Mouse (Mus musculus) testis, postnatal 10 days (tissue): Measurements from ENCODE around the gene Stard7.
"Not testable (repeated sequence)": the region's sequence is repeated elsewhere in the genome, so short reads cannot be mapped to it uniquely, and the experiment has no call there.

ENCODE experiments used
- DNase-seq: peaks from one replicate; pipeline ENCODE4 v3.0.0; 2021; ENCODE audit warnings: low spot score

Gene Stard7

GRCm38 (mm10) chr2:127275551-127276320, 5.7 kb downstream of the Stard7 start:
- no peak for DNase-seq

DNA sequence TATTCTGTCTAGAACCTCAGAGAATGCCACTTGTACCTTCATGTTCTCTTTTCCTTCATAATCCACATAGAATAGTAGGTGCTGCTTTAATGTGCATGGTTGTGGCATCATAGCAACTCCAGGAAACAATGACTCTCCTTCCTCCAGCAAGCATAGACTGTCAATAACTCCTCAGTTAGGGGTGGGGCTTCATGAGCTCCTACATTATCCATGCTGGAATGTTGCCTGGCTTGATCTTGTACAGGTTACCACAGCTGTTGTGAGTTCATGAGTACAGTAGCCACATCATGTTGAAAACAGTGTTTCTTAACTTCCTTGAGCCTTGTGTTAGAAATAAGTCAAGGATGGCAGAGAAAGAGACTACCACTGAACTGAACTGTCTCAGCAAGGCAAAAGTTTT, 8.1 kb downstream of the Stard7 start:
- no peak for DNase-seq

- no peak for DNase-seq
Measured at GRCm38 (mm10) chr2:127292250-127292649, 22.2 kb downstream of the Stard7 start.

DNA sequence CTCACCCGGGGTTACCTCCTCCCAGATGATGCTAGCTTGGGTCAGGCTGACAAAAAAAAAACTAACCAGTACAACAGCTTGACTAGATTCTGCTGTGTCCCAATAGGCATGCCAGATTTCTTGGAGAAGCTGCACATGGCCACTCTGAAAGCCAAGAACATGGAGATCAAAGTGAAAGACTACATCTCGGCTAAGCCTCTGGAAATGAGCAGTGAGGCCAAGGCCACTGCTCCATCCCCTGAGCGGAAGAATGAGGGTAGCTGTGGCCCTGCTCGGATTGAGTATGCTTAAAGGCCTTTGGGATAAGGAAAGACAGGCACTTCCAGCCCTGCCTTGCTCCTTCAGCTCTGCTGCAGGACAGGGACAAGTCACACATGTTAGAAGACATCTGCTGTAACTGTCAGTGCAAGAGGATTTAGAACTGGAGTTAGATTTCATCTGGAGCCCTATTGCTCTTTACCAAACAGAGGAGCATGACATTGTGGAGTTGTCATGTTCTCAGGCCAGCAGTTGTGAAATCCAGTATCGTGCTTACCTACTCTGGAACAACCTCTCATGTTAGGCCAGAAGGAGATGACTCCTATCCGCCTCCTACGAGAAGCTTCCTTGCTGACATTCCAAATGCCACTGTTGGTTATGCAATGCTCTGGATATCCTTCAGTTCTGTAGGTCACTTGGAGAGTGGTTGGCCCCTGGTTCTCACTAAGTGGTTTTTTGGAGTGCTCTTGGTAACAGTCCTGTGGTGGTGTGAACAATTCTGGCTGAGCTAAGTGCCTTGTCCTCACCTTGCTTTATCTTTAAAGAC, 27.2 kb downstream of the Stard7 start:
- DNase-seq, result no peak

- no peak for DNase-seq
Measured at GRCm38 (mm10) chr2:127298056-127298455, 28.0 kb downstream of the Stard7 start.

GRCm38 (mm10) chr2:127300701-127301100, 30.7 kb downstream of the Stard7 start:
- DNase-seq, result no peak

DNA sequence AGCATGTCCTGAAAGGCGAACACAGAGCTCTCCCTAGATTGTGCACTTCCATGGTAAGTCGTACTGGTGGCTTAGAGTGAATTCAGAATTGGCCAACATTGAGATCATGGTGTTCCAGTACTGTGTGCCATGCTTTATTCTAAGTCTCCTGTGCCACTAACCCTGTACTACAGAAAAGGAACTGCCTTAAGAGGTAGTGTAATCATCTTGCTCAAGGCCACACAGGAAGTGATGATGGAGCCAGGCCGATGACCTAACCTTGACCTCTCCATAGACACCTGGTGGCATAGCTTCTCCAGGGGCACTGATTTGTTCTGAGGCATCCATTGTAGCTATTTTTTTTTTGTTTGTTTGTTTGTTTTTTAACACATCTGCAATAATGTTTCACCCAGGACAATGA, 31.9 kb downstream of the Stard7 start:
- no peak for DNase-seq

- DNase-seq, result not testable (repeated sequence)
Measured at GRCm38 (mm10) chr2:127304192-127304591, 34.2 kb downstream of the Stard7 start.

DNA sequence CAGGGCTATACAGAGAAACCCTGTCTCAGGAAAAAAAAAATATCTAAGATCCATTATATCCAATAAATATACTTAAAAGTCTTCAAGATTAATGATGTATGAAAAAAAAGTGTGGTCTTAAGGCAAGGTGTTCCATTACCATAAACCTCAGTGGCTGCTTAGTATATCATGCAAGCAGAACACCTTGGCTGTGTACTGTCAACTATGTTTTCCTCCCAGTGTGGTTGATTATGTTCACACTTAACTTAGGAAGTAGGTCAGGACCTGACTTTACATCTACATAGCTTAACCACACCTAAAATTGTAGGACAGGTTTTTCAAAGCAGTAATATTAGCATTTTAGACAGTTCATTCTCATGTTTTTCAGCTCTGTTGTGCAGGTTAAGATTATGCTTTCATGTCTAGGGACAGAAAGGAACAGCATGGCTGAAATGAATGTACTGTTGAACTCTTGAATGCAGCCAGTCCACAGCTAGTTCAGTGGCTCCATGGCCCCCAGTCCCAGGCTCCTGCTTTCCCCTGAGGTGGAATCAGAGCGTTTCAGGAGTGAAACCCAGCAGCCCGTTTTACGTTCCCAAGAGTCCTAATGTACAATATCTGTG, 34.7 kb downstream of the Stard7 start:
- DNase-seq, result no peak

DNA sequence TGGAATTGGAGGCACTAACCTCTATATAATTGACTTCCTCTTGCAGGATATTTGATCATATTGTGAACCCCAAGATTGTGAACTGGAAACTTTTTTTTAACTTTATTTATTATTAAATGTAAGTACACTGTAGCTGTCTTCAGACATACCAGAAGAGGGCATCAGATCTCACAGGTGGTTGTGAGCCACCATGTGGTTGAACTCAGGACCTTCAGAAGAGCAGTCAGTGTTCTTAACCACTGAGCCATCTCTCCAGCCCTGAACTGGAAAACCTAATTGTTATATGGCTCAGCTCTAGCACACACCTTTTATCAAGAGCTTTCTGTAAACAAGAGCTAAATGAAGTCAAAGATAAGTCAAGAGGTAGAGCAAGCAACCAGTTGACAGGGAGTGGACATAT, 36.1 kb downstream of the Stard7 start:
- DNase-seq, result no peak

GRCm38 (mm10) chr2:127307179-127307578, 37.2 kb downstream of the Stard7 start:
- DNase-seq, result no peak

DNA sequence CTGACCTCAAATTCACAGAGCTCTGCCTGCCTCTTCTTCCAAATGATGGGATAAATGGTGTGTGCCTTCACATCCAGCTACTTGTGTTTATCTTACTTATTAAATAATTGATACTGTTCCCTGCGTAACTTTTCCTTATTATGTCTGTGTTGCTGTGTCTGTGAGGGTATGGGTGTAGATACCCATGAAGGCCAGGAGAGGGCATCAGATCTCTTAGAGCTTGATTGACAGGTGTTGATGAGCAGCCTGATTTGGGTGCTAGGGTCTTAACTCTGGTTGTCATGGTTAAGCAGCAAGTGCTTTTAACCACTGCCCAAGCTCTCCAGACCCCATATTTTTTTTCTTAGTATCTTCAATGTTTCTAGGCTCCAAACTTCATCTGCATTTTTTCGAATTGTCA, 38.6 kb downstream of the Stard7 start:
- no peak for DNase-seq

- DNase-seq, result no peak
Measured at GRCm38 (mm10) chr2:127310246-127310645, 40.2 kb downstream of the Stard7 start.

DNA sequence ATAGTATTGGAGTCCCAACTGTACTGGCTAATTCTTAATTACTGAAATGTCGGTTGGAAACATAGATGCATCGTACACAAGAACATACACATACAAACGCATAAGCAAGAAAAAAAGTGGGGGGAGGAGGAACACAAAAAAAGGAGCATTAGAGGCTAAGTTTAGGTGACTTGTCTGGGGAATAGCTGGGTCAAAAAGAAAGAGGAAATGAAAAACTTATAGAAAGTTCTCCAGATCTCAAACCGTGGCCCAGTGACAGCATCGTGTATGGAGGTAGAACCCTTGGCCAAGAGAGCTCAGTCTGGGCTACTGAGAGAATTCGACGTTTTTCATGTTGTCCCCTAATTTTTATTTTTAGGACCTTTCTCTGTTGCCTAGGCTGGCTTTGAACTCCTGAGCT, 40.7 kb downstream of the Stard7 start:
- no peak for DNase-seq

DNA sequence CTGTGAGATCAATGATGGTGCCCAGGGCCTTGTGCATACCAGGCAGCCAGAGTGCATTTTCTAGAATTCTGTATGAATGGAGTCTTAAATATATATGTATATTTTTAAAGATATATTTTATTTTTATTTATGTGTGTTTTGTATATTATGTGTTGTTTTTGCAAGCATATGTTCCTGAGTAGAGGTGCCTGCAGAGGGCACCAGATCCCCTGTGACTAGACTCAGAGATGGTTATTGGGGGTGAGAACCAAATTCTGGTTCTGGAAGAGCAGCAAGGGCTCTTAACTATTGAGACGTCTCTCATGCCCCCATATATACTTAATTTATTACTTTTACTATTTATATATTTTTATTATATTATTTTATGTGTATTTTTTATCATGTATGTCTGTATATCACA, 41.2 kb downstream of the Stard7 start:
- DNase-seq, result no peak

DNA sequence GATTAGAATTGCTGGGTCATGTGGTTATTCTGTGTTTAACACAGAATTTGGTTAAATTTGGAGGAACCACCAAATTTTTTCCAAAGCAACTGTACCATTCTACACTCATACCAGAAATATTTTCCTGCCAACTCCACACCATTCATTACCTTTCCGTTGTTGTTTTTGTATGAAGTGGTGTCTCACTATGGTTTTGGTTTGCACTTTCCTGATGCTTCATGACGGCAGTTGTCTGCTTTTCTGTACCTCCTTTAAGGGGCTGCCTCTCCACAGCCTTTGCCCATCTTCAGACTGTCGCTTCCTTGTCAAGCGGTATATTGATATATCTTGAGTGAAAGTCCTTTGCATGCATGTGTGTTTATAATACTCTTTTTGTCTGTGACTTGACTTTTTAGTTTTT, 42.8 kb downstream of the Stard7 start:
- DNase-seq, result no peak

DNA sequence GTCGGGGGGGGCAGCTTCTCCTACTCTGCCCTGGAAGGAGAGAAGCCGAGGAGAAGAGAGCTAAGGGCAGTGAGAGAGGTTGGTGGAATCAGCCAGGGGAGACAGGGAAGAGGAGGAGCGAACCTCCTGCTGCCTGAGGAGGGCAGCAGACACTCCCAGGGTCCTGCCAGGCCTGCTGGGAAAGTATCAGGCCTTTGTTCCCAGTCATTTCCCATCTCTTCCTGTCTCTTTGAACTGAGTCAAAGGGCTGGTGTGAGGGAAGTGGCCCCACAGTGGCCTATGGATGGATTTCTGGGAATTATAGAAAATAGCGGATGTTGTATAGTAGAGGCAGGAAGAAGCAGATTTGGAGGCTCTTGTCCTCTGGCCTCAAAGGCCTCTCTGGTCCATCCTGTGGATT, 43.9 kb downstream of the Stard7 start:
- no peak for DNase-seq

- no peak for DNase-seq
Measured at GRCm38 (mm10) chr2:127314467-127315154, 44.6 kb downstream of the Stard7 start.

DNA sequence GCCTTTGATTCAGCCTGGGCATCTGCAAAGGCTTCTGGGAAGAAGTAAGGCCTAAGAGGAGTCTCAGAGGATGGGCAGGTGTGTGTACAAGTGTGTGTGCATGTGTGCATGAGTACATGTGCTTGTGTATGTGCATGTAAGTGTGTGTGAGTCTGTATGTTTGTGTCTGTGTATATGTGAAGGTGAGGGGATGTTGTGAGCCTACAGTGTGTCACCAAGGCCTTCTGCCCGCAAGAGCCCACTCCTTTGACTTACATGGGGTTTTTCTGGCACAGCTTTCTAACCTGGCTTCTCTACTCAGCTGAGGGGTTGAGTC, 45.1 kb downstream of the Stard7 start:
- DNase-seq, result no peak

GRCm38 (mm10) chr2:127316431-127316830, 46.4 kb downstream of the Stard7 start:
- no peak for DNase-seq

- no peak for DNase-seq
Measured at GRCm38 (mm10) chr2:127318136-127318535, 48.1 kb downstream of the Stard7 start.

DNA sequence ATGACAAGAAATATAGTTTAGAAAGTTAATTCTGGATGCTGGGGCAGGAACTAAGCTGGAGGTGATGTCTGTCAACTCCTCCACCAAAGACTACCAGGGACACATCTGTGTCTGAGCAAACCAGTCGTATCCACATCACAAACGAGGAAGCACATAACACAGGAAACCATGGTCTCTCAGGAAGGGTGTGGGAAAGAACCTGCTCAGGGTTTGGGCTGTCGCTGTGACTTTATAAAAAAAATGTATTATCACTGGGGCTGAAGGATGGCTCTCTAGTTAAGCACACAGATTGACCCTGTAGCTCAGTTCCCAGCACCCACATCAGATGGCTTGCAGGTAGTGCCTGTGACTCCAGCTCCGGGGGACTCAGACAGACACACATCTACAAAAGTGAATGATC, 49.1 kb downstream of the Stard7 start:
- DNase-seq, result no peak
